Mouse (Mus musculus): ENCODE measurements at regions not wholly inside any gene's neighbourhood (a gene's known extent, or its start where the extent isn't known, plus 50 kb on each side); places are given as distances from the start of the nearest gene placed in this dataset.

GRCm38 (mm10) chrX:62368111-62368510 is 84.8 kb downstream of the 4933402E13Rik start:
- no peak for DNase-seq (ENCODE audit: low read depth, low spot score)

GRCm38 (mm10) chrX:62410901-62411300 is 56.9 kb upstream of the 4931400O07Rik start:
- peak; percentile 27 for DNase-seq (ENCODE audit: low read depth, low spot score)

All from brain, adult 2 months (tissue).